Mouse (Mus musculus) testis, adult 2 months (tissue): ENCODE measurements around the gene Uqcc1. TPM values are rescaled to one million over a fixed set of nuclear protein-coding genes. Genes with fewer than 3 reads are reported as not detected.

Experiments
- H3K27ac ChIP-seq: fragments of 200-500 bp; 2 replicates; pipeline ENCODE4 v1.5.1; 2012; ENCODE audit warnings: low read depth, low read length; ENCODE audit not compliant: control insufficient read depth, insufficient read depth
- H3K27me3 ChIP-seq: fragments of 200-500 bp; 2 replicates; pipeline ENCODE4 v1.6.1; 2012; ENCODE audit warnings: mild to moderate bottlenecking, low read length, moderate library complexity; ENCODE audit not compliant: control insufficient read depth, insufficient read depth
- H3K36me3 ChIP-seq: fragments of 200-500 bp; 2 replicates; pipeline ENCODE4 v1.6.1; 2012; ENCODE audit warnings: mild to moderate bottlenecking, low read length; ENCODE audit not compliant: control insufficient read depth, insufficient read depth
- H3K4me1 ChIP-seq: fragments of 200-500 bp; 2 replicates; pipeline ENCODE4 v1.6.1; 2012; ENCODE audit warnings: low read length; ENCODE audit not compliant: control insufficient read depth, insufficient read depth
- H3K4me3 ChIP-seq: fragments of 200-500 bp; 2 replicates; pipeline ENCODE4 v1.5.1; 2012; ENCODE audit warnings: low read depth, mild to moderate bottlenecking, low read length, moderate library complexity, mixed read lengths; ENCODE audit not compliant: control insufficient read depth
- CTCF ChIP-seq: fragments of 200-500 bp; IDR thresholded peaks from 2 replicates; pipeline ENCODE4 v1.5.1; 2012; ENCODE audit warnings: low read depth, mild to moderate bottlenecking, inconsistent platforms, low read length, moderate library complexity; ENCODE audit not compliant: control insufficient read depth, insufficient read depth, insufficient replicate concordance
- POLR2A ChIP-seq: fragments of 200-500 bp; IDR thresholded peaks from 2 replicates; pipeline ENCODE4 v1.6.1; 2012; ENCODE audit warnings: low read depth, mild to moderate bottlenecking, inconsistent platforms, low read length, moderate library complexity; ENCODE audit not compliant: control insufficient read depth
- polyA plus RNA-seq: library from polyadenylated mRNA; depleted of rRNA; stranded (reverse); fragments of >200 nt; gene quantifications from 2 replicates; pipeline ENCODE4 v1.2.3, GENCODE M21; 2012

The Uqcc1 gene
- polyA plus RNA-seq, 1 experiment: 48.6 TPM

DNA sequence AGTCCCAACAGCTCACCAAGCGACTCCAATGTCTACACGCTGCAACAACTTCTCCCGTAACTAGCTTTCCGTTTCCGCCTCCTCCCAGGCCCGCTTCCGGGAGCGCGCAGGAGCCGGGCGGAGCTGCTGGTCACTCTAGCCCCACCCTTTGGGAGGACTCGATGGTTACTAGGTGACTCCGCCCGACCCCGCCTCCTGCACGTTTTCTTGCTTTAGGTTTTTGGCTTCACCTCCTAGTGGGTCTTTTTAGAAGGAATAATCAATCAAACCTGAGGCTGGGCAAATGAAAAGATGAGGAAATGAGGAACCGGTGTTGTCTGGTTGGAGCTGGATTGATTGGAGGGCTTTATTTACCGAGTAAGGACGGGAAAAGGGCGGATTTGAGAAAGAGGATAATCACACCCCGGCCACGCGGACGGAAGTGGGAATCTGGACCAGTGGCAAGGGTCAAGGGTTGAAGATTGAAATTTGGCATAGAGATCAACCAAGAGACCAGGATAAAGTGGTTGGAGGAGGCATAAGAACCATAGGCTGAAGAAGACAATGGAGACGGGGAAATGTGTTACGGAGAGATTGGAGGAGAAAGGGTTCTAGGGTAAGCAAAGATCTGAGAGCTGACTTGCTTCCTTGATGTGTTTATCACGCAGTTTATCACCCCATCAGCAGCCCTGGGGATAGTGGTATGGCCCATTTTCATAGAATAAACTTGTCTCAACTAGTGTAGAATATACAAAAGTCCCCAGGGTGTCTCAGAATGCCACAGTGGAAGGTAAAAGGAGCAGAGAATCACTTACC lies 103.3 kb downstream of the Uqcc1 start, which contains the start of gene Eif6:
TSS of gene Eif6 (minus strand) at position 296 of the 795 bp plus-strand sequence.
- peak within 1 kb of the TSS; percentile 88 for H3K27ac ChIP-seq
- no peaks in the 10 kb centered on the region; the same call in none of the 2 replicates for H3K36me3 ChIP-seq
- peaks cover 3% of the 10 kb centered on the region for H3K4me1 ChIP-seq
- H3K27me3 ChIP-seq: no peaks in the 10 kb centered on the region
- TF ChIP-seq CTCF (no peak), POLR2A (peak; percentile 81)
- peak within 1 kb of the TSS; percentile 91 for H3K4me3 ChIP-seq

DNA sequence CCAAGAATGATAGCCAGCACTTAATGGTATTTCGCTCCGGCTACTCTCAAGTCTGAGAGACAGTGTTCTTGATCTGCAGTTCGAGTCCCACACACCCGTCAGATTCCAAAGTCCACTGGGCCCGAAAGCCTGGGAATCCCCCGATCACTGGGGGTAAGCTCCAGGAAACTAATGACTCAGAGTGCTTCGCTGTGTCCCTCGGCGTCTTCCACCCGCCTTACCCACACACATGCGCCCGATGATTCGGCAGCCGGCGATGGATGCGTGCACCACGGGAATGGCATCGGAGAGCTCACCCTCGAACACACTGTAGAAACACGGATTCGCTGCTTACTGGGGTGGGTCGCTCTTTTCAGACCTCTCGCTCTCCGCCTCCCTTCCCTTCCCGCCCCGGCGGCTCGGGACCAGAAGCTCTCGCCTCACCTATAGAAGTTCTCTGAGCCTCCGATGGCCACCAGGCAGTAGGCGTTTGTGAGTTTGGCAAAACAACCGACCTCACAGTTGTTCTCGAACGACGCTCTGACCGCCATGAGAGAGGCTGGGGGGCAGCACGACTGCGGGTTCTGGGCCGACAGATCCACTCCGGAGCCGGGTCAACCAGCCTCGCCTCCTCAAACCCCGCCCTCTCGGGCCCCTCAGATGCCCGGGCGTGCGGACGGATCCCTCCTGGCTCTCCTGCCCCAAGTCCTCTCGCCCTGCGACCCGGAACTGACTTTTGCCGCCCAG lies 104.0 kb downstream of the Uqcc1 start:
- TF ChIP-seq POLR2A (no peak), CTCF (no peak)
- Histone ChIP-seq H3K27ac (peak overlapping the region; percentile 88), H3K27me3 (no peaks in the 10 kb centered on the region), H3K4me1 (peaks cover 3% of the 10 kb centered on the region), H3K4me3 (peak overlapping the region; percentile 91), H3K36me3 (no peaks in the 10 kb centered on the region; the same call in none of the 2 replicates)

GRCm38 (mm10) chr2:155823722-155824121 lies 106.4 kb downstream of the Uqcc1 start:
- H3K36me3 ChIP-seq: no peaks in the 10 kb centered on the region; the same call in none of the 2 replicates

GRCm38 (mm10) chr2:155820779-155821178 lies 109.3 kb downstream of the Uqcc1 start:
- H3K4me1 ChIP-seq: peaks cover 10% of the 10 kb centered on the region
- no peaks in the 10 kb centered on the region; the same call in none of the 2 replicates for H3K36me3 ChIP-seq
- no peak overlapping the region for H3K4me3 ChIP-seq
- no peak for TF ChIP-seq POLR2A
- no peak for TF ChIP-seq CTCF
- H3K27ac ChIP-seq: no peak overlapping the region
- H3K27me3 ChIP-seq: no peaks in the 10 kb centered on the region

More at GRCm38 (mm10) chr2:155823722-155824121, 106.4 kb downstream of the Uqcc1 start:
- no peaks in the 10 kb centered on the region for H3K27me3 ChIP-seq
- H3K4me1 ChIP-seq: peaks cover 9% of the 10 kb centered on the region
- TF ChIP-seq CTCF (no peak), POLR2A (no peak)
- H3K27ac ChIP-seq: no peak overlapping the region
- H3K4me3 ChIP-seq: no peak overlapping the region

GRCm38 (mm10) chr2:155819449-155820251 lies 110.5 kb downstream of the Uqcc1 start:
- Histone ChIP-seq H3K4me1 (peaks cover 8% of the 10 kb centered on the region), H3K27me3 (no peaks in the 10 kb centered on the region), H3K27ac (peak overlapping the region; percentile 64), H3K36me3 (no peaks in the 10 kb centered on the region; the same call in none of the 2 replicates), H3K4me3 (peak overlapping the region; percentile 84)
- TF ChIP-seq CTCF: no peak
- TF ChIP-seq POLR2A: no peak

DNA sequence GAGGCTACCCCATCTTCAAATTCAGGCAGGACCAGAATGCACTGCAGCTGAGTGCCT lies 110.9 kb downstream of the Uqcc1 start, which contains the start of gene BC029722:
TSS of gene BC029722 (minus strand) at position 35 of the 57 bp plus-strand sequence.
- TF ChIP-seq POLR2A (no peak), CTCF (no peak)
- Histone ChIP-seq H3K4me1 (peaks cover 8% of the 10 kb centered on the region), H3K27ac (peak within 1 kb of the TSS; percentile 76), H3K27me3 (no peaks in the 10 kb centered on the region), H3K36me3 (no peaks in the 10 kb centered on the region; the same call in none of the 2 replicates), H3K4me3 (peak within 1 kb of the TSS; percentile 84)
